Mouse (Mus musculus): ENCODE measurements around the gene Radil. TPM values are rescaled to one million over a fixed set of nuclear protein-coding genes. Genes with fewer than 3 reads are reported as not detected.

Radil gene
- total and polyA plus RNA-seq, 3 experiments: not detected

DNA sequence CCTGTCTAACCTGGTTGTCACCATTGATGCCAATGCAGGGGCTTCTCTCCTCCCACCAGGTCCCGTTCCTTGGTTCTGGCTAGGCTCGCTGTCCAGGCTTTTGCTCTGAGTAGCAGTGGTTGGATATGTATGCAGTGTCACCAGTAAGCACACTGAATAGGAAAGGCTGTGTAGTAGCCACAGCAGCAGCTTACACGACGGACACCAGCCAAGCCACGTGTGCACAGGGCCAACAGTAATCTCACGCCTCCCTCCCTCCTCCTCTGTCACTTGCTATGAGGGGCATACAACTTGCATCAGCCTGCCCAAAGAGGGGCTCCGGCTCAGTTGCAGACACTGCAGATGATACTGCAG is 40.9 kb downstream of the Radil start:
- Histone ChIP-seq H3K4me2 (ENCODE audit: insufficient read depth, low read depth, poor library complexity, severe bottlenecking) (no peak overlapping the region), H3K9me3 (replicated peaks; ENCODE audit: low read length) (no peaks in the 10 kb centered on the region), H3K9ac (ENCODE audit: insufficient read depth, low read depth) (no peak overlapping the region), H3K4me1 (ENCODE audit: control insufficient read depth in 1 of 2, insufficient read depth in 2 of 2) (peaks cover 0 to 9% of the 10 kb centered on the region in 2 experiments; a peak in 2 of 4 replicates), H3K27me3 (replicated peaks) (peaks cover 23% of the 10 kb centered on the region), H3K4me3 (replicated peaks in 1 of 3; ENCODE audit: low read depth in 2 of 3, low read length in 2 of 3, poor library complexity in 1 of 3) (no peak overlapping the region), H3K36me3 (replicated peaks in 1 of 2; ENCODE audit: control insufficient read depth in 1 of 2, insufficient read depth in 1 of 2, low read length in 1 of 2) (no peaks in the 10 kb centered on the region), H3K79me2 (replicated peaks; ENCODE audit: control insufficient read depth, extremely low read depth, insufficient read depth, poor library complexity, severe bottlenecking) (no peaks in the 10 kb centered on the region), H3K27ac (ENCODE audit: insufficient read depth, low read depth) (no peak overlapping the region)
- in situ Hi-C loops (cut with MboI; ENCODE audit: low pct_ligation_motif_present, low pct_unique_long_range_greater_than_20kb, low sequenced_read_pairs): loop anchor here (25.0 kb wide), 1 partner anchor 352 kb away; no protein-coding TSS in a partner anchor
- TF ChIP-seq USF1 (IDR thresholded peaks at IDR 0.05; ENCODE audit: low read depth, low read length): no peak
- no peak for TF ChIP-seq JUND (conservative IDR thresholded peaks at IDR 0.05; ENCODE audit: low read depth, low read length)
- no peak for TF ChIP-seq PAX5 (IDR thresholded peaks at IDR 0.05; ENCODE audit: low read length)
- TF ChIP-seq ZC3H11A (IDR thresholded peaks at IDR 0.05; ENCODE audit: low read depth, low read length): no peak
- TF ChIP-seq KAT2A (IDR thresholded peaks at IDR 0.05; ENCODE audit: insufficient replicate concordance, low read length): no peak
- no peak for TF ChIP-seq UBTF (IDR thresholded peaks at IDR 0.05; ENCODE audit: low read depth, low read length)
- no peak for TF ChIP-seq E2F4 (IDR thresholded peaks at IDR 0.05; ENCODE audit: insufficient replicate concordance, low read depth, low read length)
- no peak for TF ChIP-seq BHLHE40 (IDR thresholded peaks at IDR 0.05; ENCODE audit: low read depth, low read length)
- no peak for TF ChIP-seq MEF2A (IDR thresholded peaks at IDR 0.05; ENCODE audit: borderline replicate concordance, low read depth, low read length)
- no peak for TF ChIP-seq MAZ (IDR thresholded peaks at IDR 0.05; ENCODE audit: low read depth, low read length)
- no peak for TF ChIP-seq USF2 (conservative IDR thresholded peaks at IDR 0.05; ENCODE audit: low read depth, low read length)
- TF ChIP-seq TCF12 (IDR thresholded peaks at IDR 0.05; ENCODE audit: low read depth, low read length): no peak
- dilution Hi-C loops (cut with MboI; ENCODE audit: extremely low pct_ligation_motif_present, extremely low pct_unique_long_range_greater_than_20kb, low sequenced_read_pairs): no loop called here
- DNase-seq (ENCODE audit: extremely low read depth): no peak

DNA sequence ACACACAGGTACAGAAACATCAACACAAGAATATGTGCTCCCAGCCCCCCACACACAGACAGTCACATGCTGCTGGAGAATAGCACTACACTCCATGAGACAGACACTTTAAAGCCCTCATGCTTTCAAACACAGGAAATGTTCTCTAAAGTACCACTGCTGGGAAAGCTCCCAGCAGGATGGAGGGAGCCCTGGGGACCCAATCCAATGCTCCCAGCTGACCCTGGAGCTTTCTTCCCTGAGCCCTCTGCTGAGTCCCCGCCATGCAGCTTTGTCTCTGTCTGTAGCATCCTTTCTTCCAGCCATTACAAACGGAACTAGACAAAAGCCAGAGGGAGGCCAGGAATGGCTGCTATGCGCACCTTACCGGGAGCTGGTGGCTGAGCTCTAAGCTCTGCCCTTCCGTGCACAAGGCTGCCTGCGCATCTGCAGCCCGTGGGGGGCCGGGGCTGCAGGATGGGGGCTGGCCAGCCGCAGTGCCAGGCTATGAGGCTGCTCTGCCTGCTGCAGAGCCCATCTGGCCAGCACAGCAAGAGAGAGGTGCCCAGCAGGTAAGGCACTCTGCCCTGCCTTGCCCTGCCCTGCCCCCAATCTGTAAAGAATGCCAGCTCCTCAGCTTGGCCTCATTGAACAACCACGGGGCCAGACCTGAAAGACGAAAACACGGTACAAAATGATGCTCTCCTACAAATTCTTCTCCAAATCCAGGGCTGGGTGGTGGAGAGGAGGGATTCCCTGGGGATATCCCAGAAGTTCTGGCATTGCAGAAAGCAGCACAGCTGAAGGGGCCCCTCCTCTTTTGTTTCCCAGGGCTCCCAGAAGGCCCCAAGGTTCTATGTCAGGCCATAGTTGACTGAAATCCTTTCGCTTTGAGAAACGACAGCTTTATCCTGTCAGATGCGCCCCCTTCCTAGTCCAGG is 41.5 kb downstream of the Radil start:
- dilution Hi-C loops (cut with MboI; ENCODE audit: extremely low pct_ligation_motif_present, extremely low pct_unique_long_range_greater_than_20kb, low sequenced_read_pairs) (no loop called here), in situ Hi-C loops (cut with MboI; ENCODE audit: low pct_ligation_motif_present, low pct_unique_long_range_greater_than_20kb, low sequenced_read_pairs) (loop anchor here (5.0 to 25.0 kb wide), 3 partner anchors 65 to 353 kb away; no protein-coding TSS in a partner anchor)
- H3K79me2 ChIP-seq (replicated peaks; ENCODE audit: control insufficient read depth, extremely low read depth, insufficient read depth, poor library complexity, severe bottlenecking): no peaks in the 10 kb centered on the region
- H3K9ac ChIP-seq (ENCODE audit: insufficient read depth, low read depth): no peak overlapping the region
- TF ChIP-seq MXI1 (IDR thresholded peaks at IDR 0.05; ENCODE audit: low read depth, low read length) (no peak), NRF1 (IDR thresholded peaks at IDR 0.05; ENCODE audit: low read depth, low read length) (no peak), MAFK (IDR thresholded peaks at IDR 0.05; ENCODE audit: insufficient replicate concordance, low read length) (no peak), ELF1 (IDR thresholded peaks at IDR 0.05; ENCODE audit: low read depth, low read length) (no peak), RCOR1 (conservative IDR thresholded peaks at IDR 0.05; ENCODE audit: low read depth, low read length) (no peak), POLR2A (IDR thresholded peaks at IDR 0.05; ENCODE audit: low read depth, low read length) (no peak), MAZ (IDR thresholded peaks at IDR 0.05; ENCODE audit: low read depth, low read length) (no peak), TCF12 (IDR thresholded peaks at IDR 0.05; ENCODE audit: low read depth, low read length) (no peak), IRF4 (IDR thresholded peaks at IDR 0.05; ENCODE audit: low read depth, low read length) (no peak), BHLHE40 (IDR thresholded peaks at IDR 0.05; ENCODE audit: low read depth, low read length) (no peak), ZC3H11A (IDR thresholded peaks at IDR 0.05; ENCODE audit: low read depth, low read length) (no peak), CTCF (conservative IDR thresholded peaks at IDR 0.05 in 1 of 2, IDR thresholded peaks at IDR 0.05 in 1 of 2; ENCODE audit: low read depth in 2 of 2, low read length in 2 of 2) (no peak), GABPA (IDR thresholded peaks at IDR 0.05; ENCODE audit: insufficient replicate concordance, low read depth, low read length) (no peak), NELFE (IDR thresholded peaks at IDR 0.05; ENCODE audit: low read depth, low read length) (no peak), ZNF384 (IDR thresholded peaks at IDR 0.05; ENCODE audit: low read depth, low read length) (no peak), MEF2A (IDR thresholded peaks at IDR 0.05; ENCODE audit: borderline replicate concordance, low read depth, low read length) (no peak), HCFC1 (IDR thresholded peaks at IDR 0.05; ENCODE audit: low read depth, low read length) (no peak)
- no peaks in the 10 kb centered on the region for H3K36me3 ChIP-seq (replicated peaks in 1 of 2; ENCODE audit: control insufficient read depth in 1 of 2, insufficient read depth in 1 of 2, low read length in 1 of 2)
- DNase-seq (ENCODE audit: extremely low read depth): no peak
- H3K9me3 ChIP-seq (replicated peaks; ENCODE audit: low read length): no peaks in the 10 kb centered on the region
- H3K27ac ChIP-seq (ENCODE audit: insufficient read depth, low read depth): no peak overlapping the region
- H3K4me1 ChIP-seq (ENCODE audit: control insufficient read depth in 1 of 2, insufficient read depth in 2 of 2): peaks cover 0 to 9% of the 10 kb centered on the region in 2 experiments; a peak in 2 of 4 replicates
- no peak overlapping the region for H3K4me2 ChIP-seq (ENCODE audit: insufficient read depth, low read depth, poor library complexity, severe bottlenecking)
- H3K27me3 ChIP-seq (replicated peaks): peaks cover 23% of the 10 kb centered on the region
- H3K4me3 ChIP-seq (replicated peaks in 1 of 3; ENCODE audit: low read depth in 2 of 3, low read length in 2 of 3, poor library complexity in 1 of 3): no peak overlapping the region
